Mouse (Mus musculus): ENCODE data around the gene Mrgprd. TPM values are rescaled to one million over a fixed set of nuclear protein-coding genes. Genes with fewer than 3 reads are reported as not detected.

The Mrgprd gene
- polyA plus RNA-seq (2015; fragmentation: Nextera tagmentation; extraction: Ambion mirVana): not detected in 2 replicates

DNA sequence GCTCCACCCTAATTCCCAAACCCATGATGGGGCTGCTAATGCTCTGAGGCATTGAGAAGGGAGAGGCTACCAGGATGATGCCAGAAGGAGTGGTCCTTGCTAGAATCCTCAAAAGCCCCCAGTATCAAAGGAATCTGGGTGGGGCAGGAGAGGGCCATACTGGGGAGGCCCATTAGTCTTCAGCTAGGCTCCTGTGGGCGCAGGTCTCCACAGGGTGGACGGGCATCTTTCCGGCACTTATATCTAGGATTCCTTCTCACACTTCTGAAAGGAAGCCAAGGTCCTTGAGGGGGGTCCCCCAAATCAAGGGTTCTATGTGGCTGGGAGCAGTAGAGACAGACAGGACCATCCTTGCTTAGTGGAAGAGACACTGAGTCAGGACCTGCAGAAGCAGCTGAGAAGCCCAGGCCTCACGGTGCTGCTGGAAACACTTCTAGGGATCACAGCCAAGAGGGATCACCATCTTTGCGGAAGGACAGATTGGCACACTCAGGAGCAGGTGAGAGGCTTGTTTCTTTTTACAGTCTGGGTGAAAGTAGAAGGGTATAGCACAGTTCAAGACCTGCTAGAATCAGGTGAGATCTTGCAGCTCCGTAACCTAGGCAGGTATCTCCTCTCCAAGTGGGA is at the start of gene Mrgprd:
Gene Mrgprd (plus strand): TSS at position 51 of the 627 bp plus-strand sequence.
- Histone ChIP-seq H3K27me3 (no peaks in the 10 kb centered on the region), H3K27ac (replicated peaks) (no peak within 1 kb of the TSS), H3K4me1 (replicated peaks) (no peaks in the 10 kb centered on the region), H3K4me2 (no peak within 1 kb of the TSS), H3K9ac (no peak within 1 kb of the TSS), H3K4me3 (no peak within 1 kb of the TSS), H3K9me3 (no peaks in the 10 kb centered on the region), H3K36me3 (no peaks in the 10 kb centered on the region)
- no peak for ATAC-seq (ENCODE audit: low read depth)
- 90% methylated on average over 6 of the region's 6 CpGs for WGBS

- H3K27ac ChIP-seq (replicated peaks): no peak overlapping the region
- 87% methylated on average over 2 of the region's 2 CpGs for WGBS
Observed at GRCm38 (mm10) chr7:145266011-145266410, 48.6 kb upstream of the Mrgprd start.

GRCm38 (mm10) chr7:145268890-145269289 is 45.7 kb upstream of the Mrgprd start:
- Histone ChIP-seq H3K4me1 (replicated peaks) (no peaks in the 10 kb centered on the region), H3K27ac (replicated peaks) (no peak overlapping the region), H3K27me3 (no peaks in the 10 kb centered on the region), H3K9ac (no peak overlapping the region), H3K4me3 (no peak overlapping the region), H3K36me3 (peaks cover 27% of the 10 kb centered on the region), H3K4me2 (no peak overlapping the region), H3K9me3 (no peaks in the 10 kb centered on the region)
- 92% methylated on average over 7 of the region's 7 CpGs for WGBS
- no peak for ATAC-seq (ENCODE audit: low read depth)

More at GRCm38 (mm10) chr7:145266011-145266410, 48.6 kb upstream of the Mrgprd start:
- Histone ChIP-seq H3K9me3 (no peaks in the 10 kb centered on the region), H3K4me2 (no peak overlapping the region), H3K4me1 (replicated peaks) (no peaks in the 10 kb centered on the region), H3K27me3 (no peaks in the 10 kb centered on the region), H3K9ac (no peak overlapping the region), H3K4me3 (no peak overlapping the region), H3K36me3 (peaks cover 9% of the 10 kb centered on the region; the same call in 1 of the 2 replicates)
- no peak for ATAC-seq (ENCODE audit: low read depth)

GRCm38 (mm10) chr7:145270955-145271354 is 43.7 kb upstream of the Mrgprd start:
- Histone ChIP-seq H3K27me3 (no peaks in the 10 kb centered on the region), H3K4me1 (replicated peaks) (no peaks in the 10 kb centered on the region), H3K9ac (no peak overlapping the region), H3K36me3 (peaks cover 27% of the 10 kb centered on the region), H3K27ac (replicated peaks) (no peak overlapping the region), H3K4me2 (no peak overlapping the region), H3K9me3 (no peaks in the 10 kb centered on the region), H3K4me3 (no peak overlapping the region)
- ATAC-seq (ENCODE audit: low read depth): no peak
- 98% methylated on average over 5 of the region's 5 CpGs for WGBS

DNA sequence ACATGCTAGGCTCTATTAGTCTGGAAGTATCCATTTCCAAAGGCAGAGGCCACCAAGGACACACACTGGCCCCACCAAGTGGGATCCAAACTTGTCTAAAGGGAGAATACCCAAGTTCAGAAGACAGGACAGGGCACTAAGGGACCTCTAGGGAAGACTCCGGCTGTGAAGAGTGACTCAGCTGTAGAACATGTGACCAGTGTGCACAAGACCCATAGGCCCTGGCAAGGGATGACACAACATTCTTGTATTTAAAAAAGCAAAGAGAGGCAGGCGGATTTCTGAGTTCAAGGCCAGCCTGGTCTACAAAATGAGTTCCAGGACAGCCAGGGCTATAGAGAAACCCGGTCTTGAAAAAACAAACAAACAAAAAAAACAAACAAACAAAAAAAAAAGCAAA is 39.1 kb upstream of the Mrgprd start:
- Histone ChIP-seq H3K4me3 (no peak overlapping the region), H3K9ac (no peak overlapping the region), H3K4me2 (no peak overlapping the region), H3K27me3 (no peaks in the 10 kb centered on the region), H3K4me1 (replicated peaks) (no peaks in the 10 kb centered on the region), H3K9me3 (no peaks in the 10 kb centered on the region), H3K27ac (replicated peaks) (no peak overlapping the region), H3K36me3 (peaks cover 44% of the 10 kb centered on the region)
- WGBS: 88% methylated on average over 3 of the region's 3 CpGs
- no peak for ATAC-seq (ENCODE audit: low read depth)

GRCm38 (mm10) chr7:145281396-145281795 is 33.2 kb upstream of the Mrgprd start:
- no peaks in the 10 kb centered on the region for H3K9me3 ChIP-seq
- peaks cover 25% of the 10 kb centered on the region; the same call in 1 of the 2 replicates for H3K36me3 ChIP-seq
- peaks cover 12% of the 10 kb centered on the region for H3K4me1 ChIP-seq (replicated peaks)
- no peak overlapping the region for H3K9ac ChIP-seq
- no peaks in the 10 kb centered on the region for H3K27me3 ChIP-seq
- no peak overlapping the region for H3K4me3 ChIP-seq
- no peak for ATAC-seq (ENCODE audit: low read depth)
- WGBS: 82% methylated on average over 4 of the region's 4 CpGs
- H3K27ac ChIP-seq (replicated peaks): no peak overlapping the region
- no peak overlapping the region for H3K4me2 ChIP-seq

DNA sequence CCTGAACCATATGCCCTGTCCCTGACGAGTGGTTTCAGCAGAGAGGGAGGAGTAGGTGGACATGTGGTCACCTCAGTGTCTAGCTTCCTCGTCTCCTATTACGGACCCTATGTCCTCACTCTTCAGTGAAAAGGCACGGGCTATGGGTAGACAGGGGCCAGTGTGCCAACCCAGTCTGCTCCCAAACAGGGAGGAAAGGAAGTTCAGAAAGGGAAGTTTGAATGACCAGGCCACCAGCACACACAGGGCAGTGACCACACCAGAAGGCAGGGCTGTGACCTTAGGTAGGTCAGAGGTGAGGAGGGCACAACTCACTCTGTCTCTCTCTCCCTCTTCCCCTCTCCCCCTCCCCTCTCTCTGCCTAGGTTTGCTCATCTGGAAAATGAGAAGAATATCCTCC is 31.6 kb upstream of the Mrgprd start:
- Histone ChIP-seq H3K4me1 (replicated peaks) (peaks cover 12% of the 10 kb centered on the region), H3K9ac (peak overlapping the region; percentile 64), H3K4me2 (peak overlapping the region; percentile 62), H3K4me3 (peak overlapping the region; percentile 44), H3K27ac (replicated peaks) (no peak overlapping the region), H3K27me3 (no peaks in the 10 kb centered on the region), H3K36me3 (0 out of 2 replicates have a peak, but pooled peaks cover 21% of the 10 kb centered on the region), H3K9me3 (no peaks in the 10 kb centered on the region)
- ATAC-seq (ENCODE audit: low read depth): no peak
- 64% methylated on average over 4 of the region's 4 CpGs for WGBS

DNA sequence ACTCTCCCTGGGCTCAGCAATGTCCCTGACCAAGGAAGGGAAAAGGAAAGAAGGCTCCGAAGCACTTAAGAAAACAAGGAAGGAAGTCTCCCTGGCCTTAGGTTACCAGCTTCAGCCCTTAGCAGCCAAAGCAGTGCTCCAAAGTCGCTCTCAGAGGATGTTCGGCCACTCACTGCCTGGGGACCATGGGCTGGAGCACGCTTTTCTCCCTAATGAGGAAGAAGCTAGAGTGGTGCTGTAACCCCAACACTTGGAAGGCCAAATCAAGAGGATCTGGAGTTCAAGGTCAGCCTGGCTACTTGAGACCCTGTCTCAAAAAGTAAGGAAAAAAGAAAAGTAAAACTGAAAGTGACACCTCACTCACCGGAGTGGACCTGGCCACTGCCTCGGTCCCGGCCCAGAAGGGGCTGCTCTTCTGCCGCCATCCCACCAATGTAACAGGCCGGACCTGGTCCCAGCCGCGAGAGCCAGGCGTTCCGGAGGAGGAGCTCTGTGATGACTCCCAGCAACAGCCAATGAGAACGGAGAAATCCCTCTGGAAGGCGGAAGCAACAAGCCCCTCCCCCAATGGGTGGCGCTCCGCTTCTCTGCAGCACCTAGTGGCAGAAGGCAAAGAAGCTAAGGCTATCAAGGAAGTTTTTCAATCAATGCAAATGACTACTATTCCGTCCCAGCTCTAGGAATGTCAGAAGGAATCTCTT is 31.0 kb upstream of the Mrgprd start, which contains the start of gene Tpcn2:
Gene Tpcn2 (minus strand): TSS at position 525 of the 701 bp plus-strand sequence.
- no peaks in the 10 kb centered on the region for H3K9me3 ChIP-seq
- H3K4me3 ChIP-seq: peak within 1 kb of the TSS; percentile 44
- ATAC-seq (ENCODE audit: low read depth): peak; percentile 88
- H3K27me3 ChIP-seq: no peaks in the 10 kb centered on the region
- H3K27ac ChIP-seq (replicated peaks): no peak within 1 kb of the TSS
- peaks cover 12% of the 10 kb centered on the region for H3K4me1 ChIP-seq (replicated peaks)
- H3K36me3 ChIP-seq: 0 out of 2 replicates have a peak, but pooled peaks cover 15% of the 10 kb centered on the region
- 5% methylated on average over 18 of the region's 18 CpGs for WGBS
- H3K9ac ChIP-seq: peak within 1 kb of the TSS; percentile 64
- H3K4me2 ChIP-seq: peak within 1 kb of the TSS; percentile 62

DNA sequence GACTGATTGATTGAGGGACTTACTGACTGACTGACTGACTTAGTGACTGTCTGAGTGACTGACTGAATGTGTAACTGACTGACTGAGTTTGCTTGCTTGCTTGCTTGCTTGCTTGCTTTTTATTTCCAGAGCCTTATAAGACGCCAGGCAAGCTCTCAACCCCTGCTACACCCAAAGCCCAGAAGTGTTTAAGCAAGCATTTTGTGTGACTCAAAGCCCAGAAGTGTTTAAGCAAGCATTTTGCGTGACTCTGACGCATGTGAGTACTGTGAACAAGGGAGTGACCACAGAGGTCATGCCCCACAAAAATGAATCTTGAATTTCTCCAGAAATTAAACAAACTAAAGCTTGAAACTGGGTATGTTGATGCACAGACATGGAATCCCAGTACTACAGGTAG is 30.3 kb upstream of the Mrgprd start:
- no peaks in the 10 kb centered on the region for H3K9me3 ChIP-seq
- ATAC-seq (ENCODE audit: low read depth): peak; percentile 10; the same call in 1 of the 2 replicates
- H3K4me1 ChIP-seq (replicated peaks): peaks cover 12% of the 10 kb centered on the region
- no peaks in the 10 kb centered on the region for H3K27me3 ChIP-seq
- H3K36me3 ChIP-seq: 0 out of 2 replicates have a peak, but pooled peaks cover 8% of the 10 kb centered on the region
- H3K9ac ChIP-seq: no peak overlapping the region
- peak overlapping the region; percentile 44; the same call in 1 of the 2 replicates for H3K4me3 ChIP-seq
- H3K4me2 ChIP-seq: peak overlapping the region; percentile 62
- 69% methylated on average over 3 of the region's 3 CpGs for WGBS
- H3K27ac ChIP-seq (replicated peaks): no peak overlapping the region

DNA sequence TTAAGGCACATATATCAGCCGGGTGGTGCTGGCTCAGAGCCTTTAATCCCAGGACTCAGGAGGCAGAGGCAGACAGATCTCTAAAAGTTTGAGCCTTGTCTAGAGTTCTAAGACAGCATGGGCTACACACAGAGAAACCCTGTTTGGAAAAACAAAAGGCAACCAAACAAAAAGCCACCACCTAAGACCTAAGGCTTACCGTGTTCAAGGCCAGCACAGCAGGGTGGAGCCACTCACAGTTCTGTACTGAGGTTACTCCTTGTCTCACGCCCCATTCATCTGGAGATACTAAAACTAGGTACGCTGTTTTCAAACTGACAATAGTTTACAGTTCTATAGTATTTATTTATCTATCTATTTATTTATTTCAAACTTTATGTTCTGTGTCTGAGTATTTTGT is 29.2 kb upstream of the Mrgprd start:
- Histone ChIP-seq H3K4me3 (no peak overlapping the region), H3K36me3 (no peaks in the 10 kb centered on the region), H3K27me3 (no peaks in the 10 kb centered on the region), H3K9me3 (no peaks in the 10 kb centered on the region), H3K9ac (no peak overlapping the region), H3K4me2 (no peak overlapping the region), H3K27ac (replicated peaks) (no peak overlapping the region), H3K4me1 (replicated peaks) (peaks cover 12% of the 10 kb centered on the region)
- ATAC-seq (ENCODE audit: low read depth): no peak
- WGBS: 80% methylated on average over 4 of the region's 4 CpGs

- Histone ChIP-seq H3K36me3 (no peaks in the 10 kb centered on the region), H3K9me3 (no peaks in the 10 kb centered on the region), H3K27me3 (no peaks in the 10 kb centered on the region), H3K9ac (no peak overlapping the region), H3K27ac (replicated peaks) (no peak overlapping the region), H3K4me2 (no peak overlapping the region), H3K4me3 (no peak overlapping the region), H3K4me1 (replicated peaks) (peaks cover 12% of the 10 kb centered on the region)
- 83% methylated on average over 6 of the region's 6 CpGs for WGBS
- no peak for ATAC-seq (ENCODE audit: low read depth)
Observed at GRCm38 (mm10) chr7:145287410-145287809, 27.2 kb upstream of the Mrgprd start.

DNA sequence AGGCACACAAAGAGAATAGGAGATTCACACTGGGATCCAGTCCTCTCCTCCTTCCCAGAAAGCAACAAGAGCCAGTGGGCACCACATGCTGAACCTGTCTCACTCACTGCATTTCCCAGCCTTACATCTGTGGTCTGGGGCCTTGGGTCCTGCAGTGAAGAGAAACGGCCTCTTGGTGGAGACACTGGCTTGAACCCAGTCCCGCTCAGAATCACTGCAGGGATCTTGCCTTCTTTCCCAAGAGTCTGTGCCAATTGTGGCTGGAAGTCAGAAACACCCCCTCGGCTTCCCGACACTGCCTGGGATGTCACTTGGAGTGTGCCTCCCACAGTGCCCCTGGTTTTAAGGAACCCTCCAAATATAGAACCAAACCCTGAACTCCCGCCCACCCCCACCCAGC is 25.3 kb upstream of the Mrgprd start:
- no peak overlapping the region for H3K9ac ChIP-seq
- WGBS: 22% methylated on average over 5 of the region's 5 CpGs
- no peaks in the 10 kb centered on the region for H3K9me3 ChIP-seq
- H3K36me3 ChIP-seq: no peaks in the 10 kb centered on the region
- H3K27ac ChIP-seq (replicated peaks): no peak overlapping the region
- H3K4me3 ChIP-seq: no peak overlapping the region
- ATAC-seq (ENCODE audit: low read depth): no peak
- H3K27me3 ChIP-seq: no peaks in the 10 kb centered on the region
- H3K4me2 ChIP-seq: no peak overlapping the region
- H3K4me1 ChIP-seq (replicated peaks): no peaks in the 10 kb centered on the region; the same call in 1 of the 2 replicates
